Mouse (Mus musculus): Measurements from ENCODE around the gene Eps8l1. TPM values are rescaled to one million over a fixed set of nuclear protein-coding genes. Genes with fewer than 3 reads are reported as not detected.
A peak's percentile ranks its signal among the peaks of the same experiment; 100 is the strongest.

Gene Eps8l1
- polyA plus RNA-seq, 1 experiment = 10.6 TPM

DNA sequence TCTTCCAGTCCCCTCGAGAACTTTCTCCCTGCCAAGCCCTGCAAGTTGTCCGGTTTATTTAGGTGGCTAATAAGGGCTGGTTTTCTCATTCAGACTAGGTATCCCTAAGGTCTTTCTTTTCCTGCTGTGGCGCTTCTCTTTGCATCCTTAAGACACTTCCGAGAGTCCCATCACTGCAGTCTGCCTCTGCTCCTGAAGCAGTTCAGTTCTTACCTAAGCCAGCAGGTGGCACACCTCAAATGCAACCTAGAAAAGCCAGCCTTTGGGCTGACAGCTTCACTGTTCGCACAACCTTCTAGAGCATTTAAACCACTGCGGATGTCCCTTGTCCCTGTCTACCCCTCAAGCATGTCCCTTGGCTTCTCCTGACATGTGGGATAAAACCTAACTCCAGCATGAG is 19.2 kb downstream of the Eps8l1 start:
- DNase-seq = peak in 1 of 2 experiments; percentile 48
- 27% methylated on average over 6 of the region's 6 CpGs for WGBS
- TF ChIP-seq CTCF (IDR thresholded peaks at IDR 0.05; ENCODE audit: borderline replicate concordance, insufficient read depth, low read depth, low read length) = peak; percentile 63
- no peak for TF ChIP-seq POLR2A (IDR thresholded peaks at IDR 0.05; ENCODE audit: borderline replicate concordance, insufficient read depth, low read length)
- H3K27ac ChIP-seq (ENCODE audit: insufficient read depth, low read length) = no peak overlapping the region
- H3K27me3 ChIP-seq (ENCODE audit: control insufficient read depth, insufficient read depth, low read length) = no peaks in the 10 kb centered on the region
- H3K4me3 ChIP-seq (replicated peaks; ENCODE audit: insufficient read depth, low read depth, low read length) = no peak overlapping the region
- no peaks in the 10 kb centered on the region; the same call in 1 of the 2 replicates for H3K4me1 ChIP-seq (ENCODE audit: control insufficient read depth, insufficient read depth, low read length)

DNA sequence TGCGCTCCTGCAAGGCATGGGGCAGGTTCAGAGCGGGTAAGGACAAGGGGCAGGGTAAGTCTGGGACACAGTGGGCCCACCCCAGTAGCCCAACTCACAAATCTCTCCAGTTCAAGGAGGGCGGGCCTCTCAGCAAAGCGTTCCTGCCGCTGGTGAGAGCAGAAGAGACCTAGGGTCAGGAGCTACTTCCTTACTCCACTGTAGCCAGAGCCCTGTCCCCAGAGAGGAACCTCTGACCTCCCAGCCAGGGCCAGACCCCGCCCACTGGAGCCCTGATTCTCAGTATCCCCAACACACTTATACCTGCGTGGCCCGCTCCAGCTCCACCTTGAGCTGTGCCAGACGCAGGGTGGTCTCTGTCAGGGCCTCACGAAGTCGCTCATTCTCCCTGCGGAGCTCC is 21.8 kb downstream of the Eps8l1 start:
- 84% methylated on average over 12 of the region's 12 CpGs for WGBS
- DNase-seq = no peak

DNA sequence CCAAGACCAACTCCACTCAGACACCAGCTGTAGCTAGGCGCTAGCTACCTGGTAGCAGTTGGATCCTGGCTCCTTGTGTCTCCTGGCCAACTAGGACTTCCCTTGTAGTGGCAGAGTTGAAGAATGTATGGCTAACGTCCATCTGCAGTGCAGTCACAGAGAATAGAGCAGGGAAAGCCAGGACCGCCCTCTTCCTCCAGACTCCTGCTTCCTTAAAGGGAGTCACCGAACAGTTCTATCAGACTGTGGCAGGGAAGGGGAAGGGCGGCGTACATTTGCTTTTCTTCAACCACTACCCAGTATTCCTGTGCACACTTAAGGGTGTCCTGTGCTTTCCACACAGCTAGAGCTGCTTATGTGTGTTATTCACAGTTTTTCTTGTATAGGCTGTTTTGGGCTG is 30.8 kb downstream of the Eps8l1 start:
- Histone ChIP-seq H3K27ac (ENCODE audit: insufficient read depth, low read length) (no peak overlapping the region), H3K4me3 (replicated peaks; ENCODE audit: insufficient read depth, low read depth, low read length) (no peak overlapping the region), H3K27me3 (ENCODE audit: control insufficient read depth, insufficient read depth, low read length) (no peaks in the 10 kb centered on the region), H3K4me1 (ENCODE audit: control insufficient read depth, insufficient read depth, low read length) (peaks cover 15% of the 10 kb centered on the region)
- DNase-seq = no peak
- 71% methylated on average over 6 of the region's 6 CpGs for WGBS
- no peak for TF ChIP-seq CTCF (IDR thresholded peaks at IDR 0.05; ENCODE audit: borderline replicate concordance, insufficient read depth, low read depth, low read length)
- no peak for TF ChIP-seq POLR2A (IDR thresholded peaks at IDR 0.05; ENCODE audit: borderline replicate concordance, insufficient read depth, low read length)

More for the DNA sequence above, 21.8 kb downstream of the Eps8l1 start:
- TF ChIP-seq POLR2A (IDR thresholded peaks at IDR 0.05; ENCODE audit: borderline replicate concordance, insufficient read depth, low read length) (no peak), CTCF (IDR thresholded peaks at IDR 0.05; ENCODE audit: borderline replicate concordance, insufficient read depth, low read depth, low read length) (no peak)
- H3K27ac ChIP-seq (ENCODE audit: insufficient read depth, low read length) = no peak overlapping the region
- H3K4me3 ChIP-seq (replicated peaks; ENCODE audit: insufficient read depth, low read depth, low read length) = no peak overlapping the region
- no peaks in the 10 kb centered on the region; the same call in 1 of the 2 replicates for H3K4me1 ChIP-seq (ENCODE audit: control insufficient read depth, insufficient read depth, low read length)
- H3K27me3 ChIP-seq (ENCODE audit: control insufficient read depth, insufficient read depth, low read length) = no peaks in the 10 kb centered on the region

DNA sequence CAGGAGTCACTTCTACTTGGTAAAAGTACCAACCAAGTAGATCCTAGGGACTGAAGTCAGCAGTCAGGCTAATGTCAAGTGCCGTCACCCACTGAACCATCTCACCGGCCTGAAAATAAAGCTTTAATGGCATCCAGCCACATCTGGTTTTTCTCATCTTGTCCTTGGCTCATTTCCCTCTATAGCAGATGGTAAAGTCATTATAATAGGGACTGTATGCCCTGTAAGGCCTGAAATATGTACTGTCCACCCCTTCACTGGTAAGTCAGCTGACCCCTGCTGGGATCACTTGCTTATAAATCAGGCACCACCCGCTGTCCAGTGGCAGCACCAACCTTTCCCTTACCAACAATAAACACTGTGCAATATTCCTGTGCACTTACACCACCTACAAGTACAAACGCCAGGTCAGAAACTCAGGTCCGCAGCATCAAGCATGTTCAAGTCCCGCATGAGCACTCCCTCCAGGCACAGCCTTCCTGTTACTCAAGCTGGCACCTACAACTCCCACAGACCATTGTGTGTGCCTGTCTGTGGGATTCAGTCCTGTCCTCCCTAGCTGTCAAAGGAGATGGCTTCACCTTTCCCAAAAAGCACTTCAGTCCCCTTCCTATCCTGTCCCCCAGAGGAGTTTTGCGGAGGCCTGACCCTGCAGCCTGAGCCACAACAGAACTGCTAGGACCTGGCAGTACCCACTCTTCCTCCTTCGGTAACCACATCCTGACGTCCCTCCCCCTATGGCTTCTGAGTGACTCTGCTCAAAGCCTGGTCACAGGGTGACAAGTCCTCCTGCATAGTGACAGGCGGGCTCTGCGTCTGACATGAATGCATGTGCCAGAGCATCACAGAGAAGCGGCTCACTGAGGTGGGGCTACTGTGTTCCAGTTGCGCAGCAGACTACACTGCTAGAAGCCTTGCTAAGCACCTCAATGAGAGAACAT is 32.1 kb downstream of the Eps8l1 start:
- Histone ChIP-seq H3K27ac (ENCODE audit: insufficient read depth, low read length) (no peak overlapping the region), H3K27me3 (ENCODE audit: control insufficient read depth, insufficient read depth, low read length) (no peaks in the 10 kb centered on the region), H3K4me1 (ENCODE audit: control insufficient read depth, insufficient read depth, low read length) (peaks cover 15% of the 10 kb centered on the region), H3K4me3 (replicated peaks; ENCODE audit: insufficient read depth, low read depth, low read length) (no peak overlapping the region)
- no peak for DNase-seq
- TF ChIP-seq POLR2A (IDR thresholded peaks at IDR 0.05; ENCODE audit: borderline replicate concordance, insufficient read depth, low read length) (no peak), CTCF (IDR thresholded peaks at IDR 0.05; ENCODE audit: borderline replicate concordance, insufficient read depth, low read depth, low read length) (no peak)
- 49% methylated on average over 13 of the region's 13 CpGs for WGBS

DNA sequence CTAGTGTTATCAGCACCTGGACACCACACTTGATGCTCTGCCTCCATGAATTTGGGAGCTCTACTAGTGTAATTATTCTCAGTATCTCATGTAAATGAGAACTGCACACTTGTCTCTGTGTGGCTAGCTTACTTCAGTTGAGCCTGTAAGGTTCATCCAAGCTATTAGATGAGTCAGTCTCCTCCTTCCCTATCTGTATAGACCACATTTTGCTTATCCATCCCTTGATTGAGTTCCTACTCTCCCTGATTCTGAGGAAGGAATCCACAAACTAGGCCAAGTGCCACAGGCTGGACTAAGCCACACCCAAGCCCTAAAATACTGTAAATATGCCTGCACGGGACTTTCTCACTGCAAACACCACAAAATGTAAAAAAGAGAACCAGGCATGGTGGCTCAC is 33.5 kb downstream of the Eps8l1 start:
- 68% methylated on average over 1 of the region's 1 CpGs for WGBS
- H3K4me1 ChIP-seq (ENCODE audit: control insufficient read depth, insufficient read depth, low read length) = peaks cover 17% of the 10 kb centered on the region
- TF ChIP-seq POLR2A (IDR thresholded peaks at IDR 0.05; ENCODE audit: borderline replicate concordance, insufficient read depth, low read length) (no peak), CTCF (IDR thresholded peaks at IDR 0.05; ENCODE audit: borderline replicate concordance, insufficient read depth, low read depth, low read length) (no peak)
- DNase-seq = no peak
- H3K4me3 ChIP-seq (replicated peaks; ENCODE audit: insufficient read depth, low read depth, low read length) = no peak overlapping the region
- no peak overlapping the region for H3K27ac ChIP-seq (ENCODE audit: insufficient read depth, low read length)
- no peaks in the 10 kb centered on the region for H3K27me3 ChIP-seq (ENCODE audit: control insufficient read depth, insufficient read depth, low read length)

DNA sequence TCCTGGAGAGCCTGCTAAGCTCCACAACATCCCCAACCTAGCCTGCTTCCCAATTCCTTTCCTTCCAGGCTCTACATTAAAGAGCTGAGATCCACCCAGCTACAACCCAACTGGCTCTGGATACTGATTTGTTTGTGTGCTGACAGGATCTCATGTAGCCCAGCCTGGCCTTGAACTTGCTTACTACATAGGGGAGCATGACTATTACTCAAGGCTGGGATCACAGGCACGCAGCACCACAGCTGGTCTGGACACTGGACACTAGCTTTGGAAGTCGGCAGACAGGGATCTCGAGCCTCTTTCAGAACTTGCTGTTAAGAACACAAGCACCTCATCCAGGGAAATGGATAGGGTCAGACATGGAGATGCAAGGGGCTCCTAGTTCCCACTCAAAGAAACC is 36.0 kb downstream of the Eps8l1 start:
- H3K27ac ChIP-seq (ENCODE audit: insufficient read depth, low read length) = no peak overlapping the region
- H3K4me3 ChIP-seq (replicated peaks; ENCODE audit: insufficient read depth, low read depth, low read length) = no peak overlapping the region
- no peak for TF ChIP-seq CTCF (IDR thresholded peaks at IDR 0.05; ENCODE audit: borderline replicate concordance, insufficient read depth, low read depth, low read length)
- no peak for TF ChIP-seq POLR2A (IDR thresholded peaks at IDR 0.05; ENCODE audit: borderline replicate concordance, insufficient read depth, low read length)
- no peak for DNase-seq
- H3K4me1 ChIP-seq (ENCODE audit: control insufficient read depth, insufficient read depth, low read length) = peaks cover 25% of the 10 kb centered on the region
- H3K27me3 ChIP-seq (ENCODE audit: control insufficient read depth, insufficient read depth, low read length) = no peaks in the 10 kb centered on the region
- WGBS = 97% methylated on average over 3 of the region's 3 CpGs

DNA sequence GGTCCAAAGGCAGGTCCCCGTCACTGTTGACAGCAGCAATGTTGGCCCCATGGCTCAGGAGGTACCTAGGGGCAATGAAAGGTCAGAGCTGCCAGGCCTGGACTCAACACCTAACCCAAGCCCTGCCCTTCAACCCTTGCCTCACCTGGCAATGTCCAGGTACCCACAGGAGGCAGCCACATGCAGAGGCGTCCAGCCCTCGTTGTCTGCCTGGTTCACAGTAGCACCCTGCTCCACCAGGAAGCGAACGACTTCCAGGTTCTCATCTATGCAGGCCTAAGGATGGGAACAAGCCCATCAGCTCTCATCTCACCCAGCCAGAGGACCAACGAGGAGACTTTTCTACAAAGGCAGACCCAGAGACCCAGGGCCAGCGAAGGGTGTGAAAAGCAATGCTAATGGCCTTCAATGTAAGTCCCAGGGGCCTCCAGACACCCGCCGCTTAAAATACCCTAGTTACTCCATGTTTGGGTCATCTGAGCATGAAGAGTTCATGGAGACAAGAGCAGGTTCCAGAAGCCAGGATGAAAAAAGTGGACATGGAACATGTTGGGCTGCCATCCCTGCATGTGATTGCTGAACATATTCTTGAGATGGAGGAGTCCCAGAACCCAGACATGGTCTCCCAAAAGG is 36.9 kb downstream of the Eps8l1 start:
- WGBS = 76% methylated on average over 9 of the region's 9 CpGs

More for the DNA sequence above, 36.9 kb downstream of the Eps8l1 start:
- no peaks in the 10 kb centered on the region for H3K27me3 ChIP-seq (ENCODE audit: control insufficient read depth, insufficient read depth, low read length)
- no peak overlapping the region for H3K27ac ChIP-seq (ENCODE audit: insufficient read depth, low read length)
- no peak for TF ChIP-seq CTCF (IDR thresholded peaks at IDR 0.05; ENCODE audit: borderline replicate concordance, insufficient read depth, low read depth, low read length)
- TF ChIP-seq POLR2A (IDR thresholded peaks at IDR 0.05; ENCODE audit: borderline replicate concordance, insufficient read depth, low read length) = no peak
- no peak for DNase-seq
- H3K4me1 ChIP-seq (ENCODE audit: control insufficient read depth, insufficient read depth, low read length) = peaks cover 23% of the 10 kb centered on the region
- H3K4me3 ChIP-seq (replicated peaks; ENCODE audit: insufficient read depth, low read depth, low read length) = no peak overlapping the region

Data from cerebellum, adult 2 months (tissue).